Mouse (Mus musculus) kidney, adult 8-10 months (tissue): ENCODE measurements around the gene Rnf208.

Source experiments
- DNase-seq, 2 experiments: peaks; one replicate each; pipeline ENCODE4 v3.0.0; 2022

Rnf208 gene

GRCm38 (mm10) chr2:25224766-25225752 lies 17.0 kb upstream of the Rnf208 start:
- peak; percentile 99 to 100 for DNase-seq

GRCm38 (mm10) chr2:25225811-25226379 lies 16.2 kb upstream of the Rnf208 start:
- DNase-seq, result no peak

- DNase-seq, result no peak
These were observed 15.2 kb upstream of the Rnf208 start for GRCm38 (mm10) chr2:25226864-25227263.

- no peak for DNase-seq
These were observed 14.6 kb upstream of the Rnf208 start for GRCm38 (mm10) chr2:25227406-25227805.

GRCm38 (mm10) chr2:25228431-25228889 lies 13.6 kb upstream of the Rnf208 start:
- DNase-seq, result peak; percentile 91 to 94

GRCm38 (mm10) chr2:25228995-25229530 lies 13.0 kb upstream of the Rnf208 start:
- DNase-seq, result no peak

- no peak for DNase-seq
These were observed 12.5 kb upstream of the Rnf208 start for GRCm38 (mm10) chr2:25229582-25229981.

- no peak for DNase-seq
These were observed 11.5 kb upstream of the Rnf208 start for GRCm38 (mm10) chr2:25230581-25230980.

- no peak for DNase-seq
These were observed 11.0 kb upstream of the Rnf208 start for GRCm38 (mm10) chr2:25231038-25231437.

GRCm38 (mm10) chr2:25233421-25233820 lies 8.6 kb upstream of the Rnf208 start:
- no peak for DNase-seq

- DNase-seq, result peak; percentile 62 to 63
These were observed 8.0 kb upstream of the Rnf208 start, which contains the start of gene Slc34a3 for GRCm38 (mm10) chr2:25234050-25234449. Gene Slc34a3 (minus strand): TSS chr2:25234364.

GRCm38 (mm10) chr2:25234551-25235220 lies 7.4 kb upstream of the Rnf208 start:
- peak; percentile 63 to 81 for DNase-seq

GRCm38 (mm10) chr2:25236614-25237013 lies 5.4 kb upstream of the Rnf208 start, which contains the start of gene Rnf224:
Gene Rnf224 (minus strand): TSS chr2:25236787.
- DNase-seq, result no peak

GRCm38 (mm10) chr2:25237522-25237921 lies 4.5 kb upstream of the Rnf208 start:
- peak; percentile 57 to 80 for DNase-seq

- DNase-seq, result no peak
These were observed 3.9 kb upstream of the Rnf208 start for GRCm38 (mm10) chr2:25238106-25238505.

- DNase-seq, result no peak
These were observed 2.3 kb upstream of the Rnf208 start for GRCm38 (mm10) chr2:25239766-25240165.

- no peak for DNase-seq
These were observed 1.7 kb upstream of the Rnf208 start for GRCm38 (mm10) chr2:25240310-25240709.

- peak; percentile 87 to 89 for DNase-seq
These were observed 1.2 kb upstream of the Rnf208 start for GRCm38 (mm10) chr2:25240723-25241437.

- DNase-seq, result no peak
These were observed 648 bp upstream of the Rnf208 start for GRCm38 (mm10) chr2:25241438-25241775.

- no peak for DNase-seq
These were observed 1.3 kb downstream of the Rnf208 start for GRCm38 (mm10) chr2:25243342-25243741.

- DNase-seq, result no peak
These were observed 2.1 kb downstream of the Rnf208 start for GRCm38 (mm10) chr2:25244144-25244543.
